In the genomic region with DNA sequence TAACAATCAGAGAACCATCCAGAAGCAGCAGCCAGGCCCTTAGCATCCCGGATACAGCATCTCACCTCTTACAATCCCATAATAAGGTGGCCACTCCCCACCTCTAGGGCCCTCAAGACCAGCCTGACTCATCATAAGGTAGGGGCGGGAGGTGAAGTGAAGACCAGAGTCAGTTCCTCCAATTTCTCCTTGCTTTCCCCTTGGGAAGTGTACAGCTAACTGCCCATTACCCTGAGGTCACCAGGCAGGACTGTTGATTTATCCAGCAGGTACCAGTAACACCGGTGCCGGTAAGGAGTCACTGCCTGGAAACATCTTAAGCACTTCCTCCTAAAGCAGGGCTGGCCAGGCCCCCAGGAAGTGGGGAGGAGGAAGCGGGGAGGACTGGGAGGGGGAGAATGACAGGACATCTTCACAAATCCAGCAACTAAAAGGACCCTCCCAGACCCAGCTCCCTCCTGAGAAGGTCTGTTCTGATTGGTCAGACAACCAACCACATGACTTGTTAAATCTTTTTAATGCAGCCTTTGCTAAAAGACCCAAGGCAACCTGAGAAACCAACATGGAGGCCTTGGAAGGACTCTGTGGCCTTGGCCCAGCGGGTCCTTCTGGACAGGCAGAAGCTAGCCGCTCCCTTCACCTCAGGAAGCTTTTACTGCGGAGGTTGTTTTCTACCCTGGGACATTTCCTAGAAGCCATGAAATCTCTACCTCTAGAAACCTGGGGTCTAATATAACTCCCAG, we compare ENCODE assay signal across 12 mouse cellular contexts. TPM values are rescaled to one million over a fixed set of nuclear protein-coding genes. Genes with fewer than 3 reads are reported as not detected.
A peak's percentile ranks its signal among the peaks of the same experiment; 100 is the strongest.
DNase-seq lines count a peak whose midpoint lies in the region; ATAC-seq and TF ChIP-seq lines count a peak whose summit lies in the region.
"Had no signal": no experiment of that assay in that cellular context is flagged by ENCODE, and none has a peak within 500 bp of the region (broad histone marks: within the 10 kb centered on the region; RNA-seq: fewer than 3 reads in every experiment).

No protein-coding gene starts in this region.

- TF ChIP-seq EP300 in lung, postnatal 0 days (IDR thresholded peaks at IDR 0.05), result no peak

- 70% methylated on average over 8 of the region's 8 CpGs for WGBS in lung, postnatal 0 days
- WGBS in lung, adult 2 months, result 73% methylated on average over 8 of the region's 8 CpGs
- WGBS in stomach, embryonic 16.5 days, result 86% methylated on average over 8 of the region's 8 CpGs
- 86% methylated on average over 8 of the region's 8 CpGs for whole genome bisulfite sequencing in heart, embryonic 11.5 days (ENCODE audit: insufficient replicate concordance)

- no peaks in the 10 kb centered on the region for H3K4me1 ChIP-seq in lung, postnatal 0 days (ENCODE audit: insufficient read depth, low read depth, low read length)
- peaks cover 2% of the 10 kb centered on the region; the same call in 1 of the 2 replicates for H3K4me1 ChIP-seq in lung, adult 2 months (ENCODE audit: control insufficient read depth, insufficient read depth, low read length)
- H3K4me1 ChIP-seq in stomach, embryonic 16.5 days (ENCODE audit: control insufficient read depth, insufficient read depth, low read length), result peaks cover 7% of the 10 kb centered on the region
- peaks cover 12% of the 10 kb centered on the region for H3K4me1 ChIP-seq in heart, embryonic 11.5 days (ENCODE audit: control insufficient read depth, insufficient read depth, low read length)

- peak; percentile 35 for DNase-seq in lung, postnatal 0 days (ENCODE audit: low spot score)
- no peak for DNase-seq in lung, adult 2 months
- peak; percentile 7 to 19 for DNase-seq in CD8-positive naive resting alpha-beta T cell, adult 2 months (ENCODE audit: low read depth in 2 of 2, low spot score in 2 of 2)
- DNase-seq in layer of hippocampus, postnatal 25 days (ENCODE audit: extremely low spot score in 1 of 2, low spot score in 1 of 2), result no peak
- DNase-seq: cerebellum, adult 9-11 months had no signal

- ATAC-seq in lung, postnatal 0 days, result peak; percentile 15; the same call in 1 of the 2 replicates
- peak; percentile 40 for ATAC-seq in activated CD4-positive, CD25-positive, alpha-beta regulatory T cell, adult 4 months
- ATAC-seq in stomach, embryonic 16.5 days (ENCODE audit: insufficient read depth, low FRiP score), result no peak
- no peak for ATAC-seq in heart, embryonic 11.5 days (replicated peaks; ENCODE audit: insufficient number of reproducible peaks, low FRiP score, low TSS enrichment)
- ATAC-seq: Patski had no signal

- TF ChIP-seq POLR2A in lung, adult 2 months (IDR thresholded peaks at IDR 0.05; ENCODE audit: borderline replicate concordance, extremely low read depth, low read depth, low read length), result no peak

- no peak overlapping the region for H3K9ac ChIP-seq in lung, postnatal 0 days (replicated peaks; ENCODE audit: low read depth)
- H3K9ac ChIP-seq in stomach, embryonic 16.5 days (ENCODE audit: low read length), result no peak overlapping the region
- no peak overlapping the region for H3K9ac ChIP-seq in heart, embryonic 11.5 days (ENCODE audit: low read depth, low read length)
- H3K9ac ChIP-seq: hindbrain, embryonic 13.5 days; liver, embryonic 14.5 days; neural tube, embryonic 12.5 days had no signal

- no peak overlapping the region for H3K4me3 ChIP-seq in lung, postnatal 0 days (ENCODE audit: low read depth, low read length)
- no peak overlapping the region for H3K4me3 ChIP-seq in lung, adult 2 months (replicated peaks; ENCODE audit: extremely low read depth, low read depth, low read length)
- H3K4me3 ChIP-seq in stomach, embryonic 16.5 days (replicated peaks; ENCODE audit: low read length), result no peak overlapping the region
- no peak overlapping the region for H3K4me3 ChIP-seq in heart, embryonic 11.5 days (ENCODE audit: low read depth, low read length)
- H3K4me3 ChIP-seq: hindbrain, embryonic 13.5 days; neural tube, embryonic 12.5 days had no signal

- H3K4me2 ChIP-seq in lung, postnatal 0 days (replicated peaks; ENCODE audit: low read depth, low read length), result no peak overlapping the region
- no peak overlapping the region for H3K4me2 ChIP-seq in stomach, embryonic 16.5 days (ENCODE audit: low read depth, low read length)
- no peak overlapping the region for H3K4me2 ChIP-seq in heart, embryonic 11.5 days
- H3K4me2 ChIP-seq: hindbrain, embryonic 13.5 days; neural tube, embryonic 12.5 days had no signal

- TF ChIP-seq CTCF in lung, postnatal 0 days (IDR thresholded peaks at IDR 0.05), result no peak
- no peak for TF ChIP-seq CTCF in lung, adult 2 months (IDR thresholded peaks at IDR 0.05; ENCODE audit: insufficient read depth, low read length)

- H3K36me3 ChIP-seq in lung, postnatal 0 days (ENCODE audit: insufficient read depth, low read length), result no peaks in the 10 kb centered on the region
- H3K36me3 ChIP-seq in stomach, embryonic 16.5 days (ENCODE audit: control insufficient read depth, insufficient read depth, low read length), result no peaks in the 10 kb centered on the region
- no peaks in the 10 kb centered on the region for H3K36me3 ChIP-seq in heart, embryonic 11.5 days (ENCODE audit: control insufficient read depth, insufficient read depth, low read length)

- H3K9me3 ChIP-seq in lung, postnatal 0 days (ENCODE audit: low read length), result no peaks in the 10 kb centered on the region
- H3K9me3 ChIP-seq in stomach, embryonic 16.5 days (replicated peaks; ENCODE audit: control insufficient read depth, low read length), result no peaks in the 10 kb centered on the region
- H3K9me3 ChIP-seq in heart, embryonic 11.5 days (replicated peaks; ENCODE audit: control insufficient read depth, low read length), result no peaks in the 10 kb centered on the region
- H3K9me3 ChIP-seq: hindbrain, embryonic 13.5 days; neural tube, embryonic 12.5 days had no signal

- no peaks in the 10 kb centered on the region for H3K27me3 ChIP-seq in lung, postnatal 0 days (replicated peaks; ENCODE audit: insufficient read depth, low read length)
- H3K27me3 ChIP-seq in stomach, embryonic 16.5 days (ENCODE audit: control insufficient read depth, insufficient read depth, low read length), result no peaks in the 10 kb centered on the region
- H3K27me3 ChIP-seq in heart, embryonic 11.5 days (ENCODE audit: control insufficient read depth, insufficient read depth, low read length), result no peaks in the 10 kb centered on the region
- H3K27me3 ChIP-seq: hindbrain, embryonic 13.5 days; neural tube, embryonic 12.5 days; Patski had no signal

- peak overlapping the region; percentile 57 for H3K27ac ChIP-seq in lung, postnatal 0 days (ENCODE audit: low read length)
- H3K27ac ChIP-seq in stomach, embryonic 16.5 days (ENCODE audit: low read length), result peak overlapping the region; percentile 36
- H3K27ac ChIP-seq in heart, embryonic 11.5 days (ENCODE audit: low read depth, low read length), result no peak overlapping the region
- H3K27ac ChIP-seq: hindbrain, embryonic 13.5 days; liver, embryonic 14.5 days; neural tube, embryonic 12.5 days had no signal

RNA-seq across cellular contexts. Expression of a gene that starts 26.2 kb away (rescaled TPM):
- polyA plus RNA-seq in lung, postnatal 0 days (2015; fragmentation: Nextera tagmentation; extraction: Ambion mirVana), result 16.4 and 18.4 TPM in 2 replicates
- 55.1 and 77.9 TPM in 2 replicates for polyA plus RNA-seq in lung, adult 2 months (2012; rRNA removed)
- polyA plus RNA-seq in activated CD4-positive, CD25-positive, alpha-beta regulatory T cell, adult 4 months (2017; shearing (Covaris generic)), result 10 to 100 TPM; 25.1 to 39.4 TPM
- 12.0 and 12.9 TPM in 2 replicates for polyA plus RNA-seq in stomach, embryonic 16.5 days (2015; fragmentation: Nextera tagmentation; extraction: Ambion mirVana)
- total RNA-seq in layer of hippocampus, postnatal 25 days (2021), result 100 to 1,000 TPM; 187 to 196 TPM
- polyA plus RNA-seq in heart, embryonic 11.5 days (2014; fragmentation: Nextera tagmentation; extraction: Ambion mirVana), result 7.6 and 8.8 TPM in 2 replicates

Comparison
In these comparisons a context has a peak if more than half of its experiments do, and no peak if none do; other contexts are left out.
1. DNase-seq: peak in lung, postnatal 0 days (single experiment) and CD8-positive naive resting alpha-beta T cell, adult 2 months (2 of 2); none in lung, adult 2 months (single experiment) and layer of hippocampus, postnatal 25 days (0 of 2).
2. ATAC-seq: peak in lung, postnatal 0 days (single experiment) and activated CD4-positive, CD25-positive, alpha-beta regulatory T cell, adult 4 months (single experiment); none in stomach, embryonic 16.5 days (single experiment) and heart, embryonic 11.5 days (single experiment).